Mouse (Mus musculus): ENCODE results near the gene Dcun1d1. TPM values are rescaled to one million over a fixed set of nuclear protein-coding genes. Genes with fewer than 3 reads are reported as not detected.
A peak's percentile ranks its signal among the peaks of the same experiment; 100 is the strongest.

Gene Dcun1d1
- polyA plus RNA-seq, 1 experiment from 2014 or later = 82.0 TPM

DNA sequence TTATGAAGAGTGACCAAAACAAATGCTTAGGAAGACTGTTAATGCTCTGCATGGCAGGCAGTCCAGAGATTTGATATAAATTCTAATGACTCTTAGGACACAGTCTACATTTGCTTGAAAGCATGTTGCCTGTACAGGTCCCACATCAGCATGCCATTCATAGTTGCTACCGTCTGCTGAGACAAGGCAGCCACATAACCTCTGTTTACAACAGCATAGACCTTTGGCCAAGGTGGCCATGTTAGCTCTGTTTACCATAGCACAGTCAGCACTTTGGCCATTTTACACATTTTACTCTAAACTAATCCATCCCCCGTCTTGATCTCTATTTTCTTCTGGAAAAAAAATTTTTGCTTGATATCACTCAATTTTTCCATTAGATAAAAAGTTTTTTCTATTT is 47.7 kb downstream of the Dcun1d1 start:
- Histone ChIP-seq H3K4me1 (ENCODE audit: control insufficient read depth, low read depth, low read length) (no peaks in the 10 kb centered on the region; the same call in none of the 2 replicates), H3K4me3 (ENCODE audit: low read depth, low read length) (no peak overlapping the region), H3K9ac (ENCODE audit: low read depth, low read length) (no peak overlapping the region), H3K9me3 (replicated peaks; ENCODE audit: control insufficient read depth, low read length) (no peaks in the 10 kb centered on the region), H3K27ac (ENCODE audit: low read length) (no peak overlapping the region), H3K27me3 (ENCODE audit: control insufficient read depth, insufficient read depth, low read depth, low read length) (no peaks in the 10 kb centered on the region), H3K4me2 (ENCODE audit: low read depth, low read length) (no peak overlapping the region), H3K36me3 (ENCODE audit: control insufficient read depth, insufficient read depth) (peaks cover 4% of the 10 kb centered on the region; the same call in 1 of the 2 replicates)
- 73% methylated on average over 2 of the region's 2 CpGs for WGBS (ENCODE audit: insufficient replicate concordance)
- peak; percentile 52 for ATAC-seq (ENCODE audit: low read depth)

DNA sequence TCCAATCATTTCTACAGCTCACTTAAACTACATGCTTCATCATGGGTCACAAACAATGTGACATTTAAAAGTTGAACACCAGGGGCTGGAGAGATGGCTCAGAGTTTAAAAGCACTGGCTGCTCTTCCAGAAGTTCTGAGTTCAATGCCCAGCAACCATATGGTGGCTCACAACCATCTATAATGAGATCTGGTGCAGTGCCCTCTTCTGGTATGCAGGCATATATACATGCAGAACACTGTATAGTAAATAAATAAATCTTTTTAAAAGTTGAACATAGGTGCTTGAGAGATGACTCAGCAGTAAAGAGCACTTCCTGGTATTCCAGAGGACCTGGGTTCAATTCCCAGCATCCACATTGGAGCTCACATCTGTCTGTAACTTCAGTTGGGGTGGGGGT is 54.0 kb downstream of the Dcun1d1 start:
- Histone ChIP-seq H3K9me3 (replicated peaks; ENCODE audit: control insufficient read depth, low read length) (no peaks in the 10 kb centered on the region), H3K27me3 (ENCODE audit: control insufficient read depth, insufficient read depth, low read depth, low read length) (no peaks in the 10 kb centered on the region), H3K9ac (ENCODE audit: low read depth, low read length) (no peak overlapping the region), H3K27ac (ENCODE audit: low read length) (no peak overlapping the region), H3K36me3 (ENCODE audit: control insufficient read depth, insufficient read depth) (no peaks in the 10 kb centered on the region), H3K4me1 (ENCODE audit: control insufficient read depth, low read depth, low read length) (no peaks in the 10 kb centered on the region), H3K4me2 (ENCODE audit: low read depth, low read length) (no peak overlapping the region), H3K4me3 (ENCODE audit: low read depth, low read length) (no peak overlapping the region)
- no peak for ATAC-seq (ENCODE audit: low read depth)

DNA sequence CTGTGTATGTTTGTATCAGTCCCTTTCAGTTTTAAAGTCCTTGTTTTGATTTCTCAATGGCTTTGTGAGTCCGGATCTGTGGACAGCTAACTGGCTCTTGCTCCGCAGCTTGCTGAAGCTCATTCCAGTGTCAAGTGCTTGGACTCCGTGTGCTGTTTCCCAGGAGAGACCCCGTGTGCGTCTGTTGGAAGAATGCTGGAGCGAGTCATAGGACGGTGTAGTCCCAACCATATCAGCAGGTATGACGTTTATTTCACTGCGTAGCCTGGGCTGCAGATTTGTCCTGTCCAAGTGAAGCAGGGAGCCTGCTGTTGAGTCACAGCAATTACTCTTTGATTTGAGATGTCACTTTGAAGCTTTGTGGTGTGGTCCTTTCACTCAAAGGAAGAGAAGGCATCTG is 87.9 kb downstream of the Dcun1d1 start:
- Histone ChIP-seq H3K27ac (ENCODE audit: low read length) (no peak overlapping the region), H3K4me3 (ENCODE audit: low read depth, low read length) (no peak overlapping the region), H3K9ac (ENCODE audit: low read depth, low read length) (no peak overlapping the region), H3K36me3 (ENCODE audit: control insufficient read depth, insufficient read depth) (no peaks in the 10 kb centered on the region; the same call in 1 of the 2 replicates), H3K4me2 (ENCODE audit: low read depth, low read length) (no peak overlapping the region), H3K27me3 (ENCODE audit: control insufficient read depth, insufficient read depth, low read depth, low read length) (no peaks in the 10 kb centered on the region), H3K4me1 (ENCODE audit: control insufficient read depth, low read depth, low read length) (no peaks in the 10 kb centered on the region), H3K9me3 (replicated peaks; ENCODE audit: control insufficient read depth, low read length) (no peaks in the 10 kb centered on the region)
- 83% methylated on average over 9 of the region's 9 CpGs for WGBS (ENCODE audit: insufficient replicate concordance)
- ATAC-seq (ENCODE audit: low read depth) = no peak

Other genes starting within 250 kb of the Dcun1d1 start
- gene Atp11b, start 183.3 kb downstream of the Dcun1d1 start, polyA plus RNA-seq (2015; fragmentation: Nextera tagmentation; extraction: Ambion mirVana) = 13.4 and 16.0 TPM in 2 replicates
- gene Mccc1, start 63.2 kb upstream of the Dcun1d1 start, polyA plus RNA-seq (2015; fragmentation: Nextera tagmentation; extraction: Ambion mirVana) = 15.3 and 16.0 TPM in 2 replicates
- gene Ccdc144b, start 116.1 kb upstream of the Dcun1d1 start, polyA plus RNA-seq (2015; fragmentation: Nextera tagmentation; extraction: Ambion mirVana) = not detected in 2 replicates
- gene Acad9, start 128.5 kb upstream of the Dcun1d1 start, polyA plus RNA-seq (2015; fragmentation: Nextera tagmentation; extraction: Ambion mirVana) = 27.3 and 27.7 TPM in 2 replicates
- 0.83 and 0.96 TPM in 2 replicates for gene D3Ertd254e, start 213.6 kb upstream of the Dcun1d1 start, polyA plus RNA-seq (2015; fragmentation: Nextera tagmentation; extraction: Ambion mirVana)

All from liver, embryonic 16.5 days (tissue).